Mouse (Mus musculus) CD4-positive, CD25-positive, alpha-beta regulatory T cell (primary cell): ENCODE data around the gene Psma6. TPM values are rescaled to one million over a fixed set of nuclear protein-coding genes. Genes with fewer than 3 reads are reported as not detected.

Source experiments
- polyA plus RNA-seq: library from polyadenylated mRNA; unstranded; fragments of 100-300 nt; shearing (Covaris generic); gene quantifications from one replicate; pipeline ENCODE4 v1.2.1, GENCODE M21; 2017

Psma6 gene
- polyA plus RNA-seq: 281 TPM

GRCm38 (mm10) chr12:55384023-55384749 lies at the start of gene Psma6:
Gene Psma6, plus strand, starts transcription at chr12:55384222.

Other genes with a start within 250 kb of the Psma6 start
- gene Srp54b, start 229.1 kb upstream of the Psma6 start, polyA plus RNA-seq: 33.1 TPM
- gene 1700047I17Rik2, start 184.6 kb upstream of the Psma6 start, polyA plus RNA-seq: not detected
- gene Srp54c, start 154.1 kb upstream of the Psma6 start, polyA plus RNA-seq: 74.3 TPM
- gene 1110008L16Rik, start 84.6 kb upstream of the Psma6 start, polyA plus RNA-seq: 8.5 TPM
- gene Ppp2r3c, start 81.2 kb upstream of the Psma6 start, polyA plus RNA-seq: 20.0 TPM
- gene Nfkbia, start 108.4 kb downstream of the Psma6 start, polyA plus RNA-seq: 624 TPM
- gene Aldoart2, start 181.0 kb downstream of the Psma6 start, polyA plus RNA-seq: not detected
- gene Insm2, start 215.2 kb downstream of the Psma6 start, polyA plus RNA-seq: 0.11 TPM